Mouse (Mus musculus): ENCODE results near the gene Drosha.
"Not testable (repeated sequence)": the region's sequence is repeated elsewhere in the genome, so short reads cannot be mapped to it uniquely, and the experiment has no call there.

Gene Drosha

GRCm38 (mm10) chr15:12824197-12824952 lies at the start of gene Drosha, which contains the start of gene 6030458C11Rik:
Drosha (plus strand) TSS chr15:12824815.
6030458C11Rik (minus strand) TSS chr15:12824649.
- peak; percentile 96 to 97 for DNase-seq (ENCODE audit: low spot score in 2 of 2)

- DNase-seq (ENCODE audit: low spot score in 2 of 2), result no peak
Measured at GRCm38 (mm10) chr15:12781296-12781695, 43.3 kb upstream of the Drosha start.

GRCm38 (mm10) chr15:12781729-12782326 lies 42.8 kb upstream of the Drosha start:
- no peak for DNase-seq (ENCODE audit: low spot score in 2 of 2)

DNA sequence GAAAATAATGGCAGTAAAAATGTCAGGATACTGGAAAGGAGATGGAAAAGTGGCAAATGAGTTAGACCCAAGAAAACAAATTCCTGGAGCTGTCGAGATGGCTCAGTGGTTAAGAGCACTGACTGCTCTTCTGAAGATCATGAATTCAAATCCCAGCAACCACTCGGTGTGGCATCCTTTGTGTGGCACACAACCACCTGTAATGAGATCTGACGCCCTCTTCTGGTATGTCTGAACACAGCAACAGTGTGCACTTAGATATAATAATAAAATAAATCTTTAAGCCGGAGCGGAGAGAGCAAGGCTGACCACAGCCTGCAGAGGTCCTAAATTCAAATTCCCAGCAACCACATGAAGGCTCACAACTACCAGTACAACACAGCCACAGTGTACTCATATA lies 36.1 kb upstream of the Drosha start:
- DNase-seq (ENCODE audit: low spot score in 2 of 2), result no peak

DNA sequence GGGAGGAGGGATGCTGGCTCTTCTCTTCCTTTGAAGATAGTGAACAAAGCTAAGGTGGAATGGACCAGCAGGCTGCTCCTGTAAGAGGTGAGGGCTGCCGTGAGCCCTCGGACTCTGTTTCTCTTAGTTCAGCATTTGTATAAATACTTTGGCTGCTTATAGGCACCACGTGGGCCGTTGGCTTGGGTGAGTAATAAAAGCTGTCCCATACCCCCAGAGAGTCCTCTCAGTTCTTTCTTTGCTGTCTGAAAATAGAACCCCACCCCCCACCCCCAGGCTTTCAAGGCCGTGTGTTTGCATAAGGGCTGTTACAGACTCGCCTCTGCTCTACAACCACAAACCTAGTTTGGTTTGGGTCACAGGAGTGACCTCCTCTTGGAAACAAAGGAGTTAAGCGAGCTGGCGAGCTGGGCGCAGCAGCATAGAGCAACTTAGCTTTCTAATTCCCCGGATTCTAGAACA lies 35.2 kb upstream of the Drosha start:
- DNase-seq (ENCODE audit: low spot score in 2 of 2), result no peak

GRCm38 (mm10) chr15:12794311-12794710 lies 30.3 kb upstream of the Drosha start:
- DNase-seq (ENCODE audit: low spot score in 2 of 2), result no peak

DNA sequence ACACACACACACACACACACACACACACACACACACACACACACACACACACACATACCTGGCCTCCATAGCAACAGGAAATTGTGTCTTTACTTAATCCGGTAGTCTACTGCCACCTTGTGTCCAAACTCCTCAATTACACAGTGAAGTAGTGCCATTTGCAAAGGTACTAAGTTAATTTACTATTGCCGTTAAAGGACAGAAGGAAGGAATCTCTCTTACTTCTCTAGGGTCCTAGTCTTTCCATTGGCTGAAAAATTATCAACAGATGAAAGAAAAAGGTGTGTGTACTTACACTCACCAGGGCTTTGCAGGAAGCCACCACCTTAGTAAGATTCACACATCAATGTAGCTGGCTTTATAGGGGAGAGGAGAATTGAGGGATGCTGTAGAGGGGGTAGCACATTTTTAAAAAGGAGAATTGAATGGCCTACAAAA lies 29.1 kb upstream of the Drosha start:
- peak; percentile 34 to 63 for DNase-seq (ENCODE audit: low spot score in 2 of 2)

- DNase-seq (ENCODE audit: low spot score in 2 of 2), result no peak
Measured at GRCm38 (mm10) chr15:12795909-12796470, 28.6 kb upstream of the Drosha start.

DNA sequence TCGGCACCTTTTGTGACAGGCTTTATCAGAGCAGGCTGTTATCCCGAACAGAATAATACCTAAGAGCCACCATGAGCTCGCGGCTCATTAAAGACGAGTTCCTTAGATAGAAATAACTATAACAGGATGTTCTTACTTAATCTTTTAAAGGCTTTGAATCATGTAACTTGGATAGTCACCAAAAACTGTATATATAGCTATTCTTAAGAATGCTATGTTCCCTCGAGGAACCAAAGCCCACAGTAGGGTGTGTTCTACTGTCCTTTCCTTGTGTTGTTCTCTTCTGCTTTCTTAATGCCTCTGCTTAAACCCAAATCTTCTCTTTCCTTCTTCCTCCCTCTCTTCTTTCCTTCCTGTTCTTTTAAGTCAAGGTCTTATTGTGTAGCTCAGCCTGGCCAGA lies 26.6 kb upstream of the Drosha start:
- no peak for DNase-seq (ENCODE audit: low spot score in 2 of 2)

DNA sequence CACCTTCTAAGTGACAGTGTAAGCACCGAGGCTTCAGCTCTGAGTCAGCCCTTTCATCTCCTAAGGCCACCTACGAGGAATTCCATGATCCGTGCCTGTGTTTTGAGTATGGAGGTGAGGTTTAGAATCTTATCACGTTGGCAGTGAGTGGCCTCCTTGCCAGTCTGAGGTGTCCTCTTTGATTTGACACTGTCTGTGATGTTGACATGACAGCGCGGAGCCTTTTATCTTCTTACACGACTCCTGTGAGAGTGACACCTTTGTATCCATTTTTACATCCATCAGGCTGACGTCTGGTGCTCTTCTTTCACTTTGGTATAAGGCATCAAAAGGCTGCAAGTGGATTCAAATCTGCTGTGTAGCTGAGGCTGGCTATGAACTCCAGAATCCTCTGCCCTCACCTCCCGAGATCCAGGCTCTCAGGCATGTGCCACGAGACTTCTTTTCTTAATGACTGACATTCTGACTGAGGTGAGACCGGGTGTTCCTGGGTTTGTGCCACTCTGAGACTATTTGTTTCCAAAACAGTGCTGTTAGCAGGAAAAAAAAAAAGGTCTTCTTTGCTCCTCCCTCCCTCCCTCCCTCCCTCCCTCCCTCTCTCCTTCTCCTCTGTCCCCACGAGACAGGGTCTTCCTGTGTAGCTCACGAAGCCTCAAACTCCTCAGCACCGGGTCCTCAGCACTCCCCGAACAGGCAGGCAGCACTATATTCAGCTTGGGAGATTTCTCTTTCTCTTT lies 24.0 kb upstream of the Drosha start:
- DNase-seq (ENCODE audit: low spot score in 2 of 2), result no peak

GRCm38 (mm10) chr15:12801142-12801506 lies 23.5 kb upstream of the Drosha start:
- DNase-seq (ENCODE audit: low spot score in 2 of 2), result not testable (repeated sequence)

DNA sequence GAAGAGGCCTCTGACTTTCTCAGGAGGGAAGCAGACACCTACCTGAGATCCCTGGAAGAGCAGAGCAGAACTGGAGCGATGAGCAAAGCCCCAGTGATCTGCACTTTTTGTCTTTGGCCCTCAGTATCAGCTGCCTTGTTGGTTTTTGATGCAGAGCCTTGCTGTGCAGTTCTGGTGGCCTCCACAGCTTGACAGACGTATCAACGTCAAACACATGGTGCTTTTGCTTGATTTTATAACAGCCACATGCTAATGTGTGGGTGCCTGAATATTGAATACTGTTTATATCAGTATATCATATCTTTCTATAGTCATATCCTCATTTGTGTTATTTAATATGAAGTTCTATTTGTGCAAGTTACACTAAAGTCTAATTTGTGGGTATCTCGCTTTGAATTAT lies 19.5 kb upstream of the Drosha start:
- no peak for DNase-seq (ENCODE audit: low spot score in 2 of 2)

GRCm38 (mm10) chr15:12807088-12807487 lies 17.5 kb upstream of the Drosha start:
- no peak for DNase-seq (ENCODE audit: low spot score in 2 of 2)

- DNase-seq (ENCODE audit: low spot score in 2 of 2), result no peak
Measured at GRCm38 (mm10) chr15:12809305-12809704, 15.3 kb upstream of the Drosha start.

DNA sequence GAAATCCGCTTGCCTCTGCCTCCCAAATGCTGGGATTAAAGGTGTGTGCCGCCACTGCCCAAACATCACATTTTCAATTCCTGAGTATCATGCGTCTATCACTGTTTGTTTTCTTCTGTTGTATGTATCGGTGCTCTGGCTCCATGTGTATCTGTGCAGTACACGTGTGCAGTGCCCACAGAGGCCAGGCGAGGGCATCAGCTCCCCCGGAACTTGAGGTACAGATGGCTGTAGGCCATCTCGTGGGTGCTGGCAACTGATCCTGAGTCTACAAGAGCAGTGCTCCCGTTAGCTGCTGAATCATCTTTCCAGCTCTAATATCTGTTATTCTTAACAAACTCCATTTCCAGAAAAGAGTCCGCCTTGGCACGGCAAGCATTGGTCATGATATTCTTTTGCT lies 12.0 kb upstream of the Drosha start:
- no peak for DNase-seq (ENCODE audit: low spot score in 2 of 2)

DNA sequence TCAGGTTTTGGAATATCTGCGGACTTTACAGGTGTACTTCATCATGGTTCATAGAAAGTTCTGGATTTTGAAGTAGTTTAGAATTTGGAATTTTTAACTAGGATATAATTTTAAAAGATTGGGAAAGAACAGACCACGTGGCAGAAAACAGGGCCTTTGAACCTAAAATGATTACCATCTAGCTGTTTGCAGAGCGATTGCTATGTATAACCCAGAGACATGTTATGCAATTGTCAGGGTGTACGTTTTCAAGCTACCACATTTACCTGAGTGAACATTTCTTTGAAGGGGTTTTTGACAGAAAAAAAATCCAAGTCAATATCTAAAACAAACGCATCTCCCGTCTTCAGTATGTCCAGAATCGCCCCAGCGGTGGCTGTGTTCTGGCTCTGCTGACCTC lies 7.0 kb upstream of the Drosha start:
- DNase-seq (ENCODE audit: low spot score in 2 of 2), result no peak

- no peak for DNase-seq (ENCODE audit: low spot score in 2 of 2)
Measured at GRCm38 (mm10) chr15:12822416-12823395, 1.9 kb upstream of the Drosha start.

DNA sequence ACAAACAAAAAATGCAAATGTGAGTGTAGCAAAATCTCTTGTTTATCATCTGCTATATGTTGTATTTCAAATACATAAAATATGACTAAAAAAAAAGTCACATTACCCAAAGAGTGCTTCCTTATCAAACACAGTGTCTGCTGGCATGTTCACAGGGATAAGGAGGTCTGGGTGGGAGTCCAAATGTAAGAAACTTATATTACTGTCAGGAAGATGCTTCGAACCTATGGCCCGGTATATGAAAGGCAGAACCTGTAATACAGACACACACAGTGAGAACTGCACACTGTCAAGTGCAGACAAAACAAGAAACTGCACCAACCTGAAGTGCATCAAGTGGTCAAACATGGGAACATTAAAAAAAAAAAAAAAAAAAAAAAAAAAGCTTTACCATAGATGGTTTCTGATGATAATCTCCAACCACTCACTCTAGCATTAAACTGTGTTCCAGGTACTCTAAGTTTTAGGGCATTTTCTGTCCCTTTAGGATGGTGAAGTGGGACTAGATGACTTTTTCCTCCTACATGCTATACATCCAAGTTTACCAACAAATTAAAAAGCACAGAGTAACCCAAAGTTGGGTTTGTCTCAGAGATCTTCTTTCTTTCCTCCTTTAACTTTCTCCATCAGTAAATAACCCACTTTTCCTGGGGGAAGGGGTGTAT lies 1.0 kb upstream of the Drosha start:
- no peak for DNase-seq (ENCODE audit: low spot score in 2 of 2)

GRCm38 (mm10) chr15:12824965-12825364 lies 350 bp downstream of the Drosha start:
- DNase-seq (ENCODE audit: low spot score in 2 of 2), result peak; percentile 32 to 42

GRCm38 (mm10) chr15:12825408-12825807 lies 793 bp downstream of the Drosha start:
- no peak for DNase-seq (ENCODE audit: low spot score in 2 of 2)
